Mouse (Mus musculus) neutrophil, adult 5-6 weeks (primary cell): Measurements from ENCODE around the gene Zfp386. TPM values are rescaled to one million over a fixed set of nuclear protein-coding genes. Genes with fewer than 3 reads are reported as not detected.

ENCODE experiments used
- ATAC-seq: fragments of 151-379, 151-347 bp; 2 replicates; pipeline ENCODE4 v1.8.0; 2017; ENCODE audit warnings: mild to moderate bottlenecking, moderate TSS enrichment; ENCODE audit not compliant: insufficient number of reproducible peaks, poor library complexity, low FRiP score, severe bottlenecking; ENCODE audit errors: extremely low read depth
- total RNA-seq: library from RNA; stranded (forward); fragments of 200-1000 nt; gene quantifications from 2 replicates; pipeline ENCODE4 v1.2.3, GENCODE M21; 2017

Gene Zfp386
- total RNA-seq, 1 experiment from 2014 or later, result 34.8 TPM

DNA sequence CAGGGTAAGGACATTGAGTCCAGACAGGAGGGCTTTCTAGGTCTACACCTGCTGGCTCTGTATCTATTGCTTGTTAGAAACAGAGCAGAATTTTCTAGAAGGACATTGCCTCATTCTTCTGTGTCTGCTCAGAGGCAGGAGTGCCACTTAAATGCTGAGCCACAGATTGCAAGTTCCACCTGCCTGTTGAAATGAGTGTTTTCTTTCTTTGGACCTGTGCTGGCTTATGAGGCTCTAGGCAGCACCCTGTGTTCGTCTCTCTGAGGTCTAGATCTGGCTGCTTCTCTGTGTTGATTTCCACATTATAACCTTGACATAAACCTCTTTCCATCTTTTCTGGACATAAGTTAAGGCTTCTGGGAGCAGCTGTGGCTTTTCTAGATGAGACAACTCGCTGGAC lies 36.8 kb downstream of the Zfp386 start:
- no peak for ATAC-seq

- ATAC-seq, result no peak
Measured at GRCm38 (mm10) chr12:116086951-116087600, 39.6 kb downstream of the Zfp386 start.

DNA sequence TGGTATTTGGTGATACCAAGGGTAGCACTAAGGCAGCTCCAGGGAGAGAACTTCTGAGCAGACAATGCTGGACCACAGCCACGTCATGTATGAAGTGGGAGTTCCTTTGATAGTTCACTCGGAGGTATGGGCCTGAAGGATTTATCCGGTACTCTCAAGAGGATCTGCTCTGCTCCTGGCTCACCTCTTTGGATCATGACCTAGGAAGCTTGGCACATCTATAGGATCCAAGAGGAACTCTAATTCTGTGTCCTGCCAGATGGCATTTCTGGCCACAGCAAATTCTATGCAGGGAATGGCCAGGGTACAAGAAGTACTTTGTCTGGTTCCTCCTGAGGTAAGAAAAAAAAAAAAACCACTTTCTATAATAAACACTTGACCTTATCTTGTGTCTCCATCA lies 42.3 kb downstream of the Zfp386 start:
- ATAC-seq, result no peak

DNA sequence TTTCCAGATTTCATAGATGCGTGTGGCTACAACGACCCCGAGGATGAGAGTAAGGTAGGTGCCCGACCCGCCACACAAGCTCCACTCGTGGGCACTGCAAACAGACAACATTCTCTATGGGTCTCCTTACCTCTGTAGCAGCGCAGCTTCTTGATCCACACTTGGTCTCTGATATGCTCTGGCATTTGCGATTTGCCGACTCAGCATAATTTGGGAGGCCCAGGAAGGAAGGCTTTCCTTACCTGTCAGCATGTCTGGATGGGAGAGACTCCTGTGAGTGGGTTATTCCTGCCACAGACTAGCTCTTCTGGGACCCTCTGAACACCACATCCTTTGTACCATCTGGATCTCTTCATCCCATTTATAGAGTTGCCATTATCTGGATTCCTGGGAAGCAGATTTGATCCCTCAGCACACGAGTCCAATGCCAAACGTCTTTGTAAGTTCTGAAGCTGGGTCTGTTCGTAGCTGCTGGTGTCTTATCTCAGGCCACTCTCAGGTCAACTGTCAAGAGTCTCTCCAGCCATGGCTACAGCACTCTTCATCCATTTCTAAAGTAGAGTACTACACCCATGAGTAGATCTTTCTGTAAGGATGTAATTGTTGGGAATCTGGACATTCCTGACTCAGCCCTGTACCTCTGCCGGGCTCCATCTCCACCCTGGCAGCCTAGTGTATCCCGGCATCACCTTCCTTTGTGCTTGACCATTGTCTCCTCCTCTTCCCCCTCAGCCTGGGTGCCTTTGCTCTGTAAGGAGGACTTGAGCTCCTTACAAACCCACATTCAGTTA lies 47.4 kb downstream of the Zfp386 start:
- ATAC-seq, result no peak

DNA sequence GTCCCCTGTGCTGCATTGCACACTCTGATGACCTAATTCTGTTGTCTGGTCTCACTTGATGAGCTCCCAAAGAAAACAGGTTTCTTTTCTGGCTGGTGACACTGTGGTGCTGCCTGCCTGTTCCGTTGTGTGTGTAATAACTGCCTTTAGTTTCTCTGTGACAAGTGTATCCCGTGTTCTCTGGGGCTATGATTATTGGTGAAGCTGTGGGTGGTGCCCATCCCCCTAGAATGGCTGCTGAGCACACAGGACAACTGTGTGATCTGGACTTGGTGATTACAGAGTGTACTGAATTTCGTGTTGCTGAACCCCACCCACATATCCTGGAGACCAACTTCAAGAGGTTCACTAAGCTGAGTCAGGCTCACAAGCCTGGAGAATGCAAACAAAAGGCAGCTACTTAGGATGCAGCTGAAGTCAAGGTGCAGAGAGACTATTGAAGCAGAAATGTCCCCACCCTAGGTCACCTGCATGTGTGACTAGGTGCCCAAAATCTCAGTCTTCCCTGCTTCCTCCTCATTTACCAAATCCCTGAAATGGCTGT lies 48.9 kb downstream of the Zfp386 start:
- ATAC-seq, result no peak

- ATAC-seq, result no peak
Measured at GRCm38 (mm10) chr12:116097166-116097565, 49.6 kb downstream of the Zfp386 start.

GRCm38 (mm10) chr12:116101945-116102344 lies 54.4 kb downstream of the Zfp386 start:
- ATAC-seq, result no peak

DNA sequence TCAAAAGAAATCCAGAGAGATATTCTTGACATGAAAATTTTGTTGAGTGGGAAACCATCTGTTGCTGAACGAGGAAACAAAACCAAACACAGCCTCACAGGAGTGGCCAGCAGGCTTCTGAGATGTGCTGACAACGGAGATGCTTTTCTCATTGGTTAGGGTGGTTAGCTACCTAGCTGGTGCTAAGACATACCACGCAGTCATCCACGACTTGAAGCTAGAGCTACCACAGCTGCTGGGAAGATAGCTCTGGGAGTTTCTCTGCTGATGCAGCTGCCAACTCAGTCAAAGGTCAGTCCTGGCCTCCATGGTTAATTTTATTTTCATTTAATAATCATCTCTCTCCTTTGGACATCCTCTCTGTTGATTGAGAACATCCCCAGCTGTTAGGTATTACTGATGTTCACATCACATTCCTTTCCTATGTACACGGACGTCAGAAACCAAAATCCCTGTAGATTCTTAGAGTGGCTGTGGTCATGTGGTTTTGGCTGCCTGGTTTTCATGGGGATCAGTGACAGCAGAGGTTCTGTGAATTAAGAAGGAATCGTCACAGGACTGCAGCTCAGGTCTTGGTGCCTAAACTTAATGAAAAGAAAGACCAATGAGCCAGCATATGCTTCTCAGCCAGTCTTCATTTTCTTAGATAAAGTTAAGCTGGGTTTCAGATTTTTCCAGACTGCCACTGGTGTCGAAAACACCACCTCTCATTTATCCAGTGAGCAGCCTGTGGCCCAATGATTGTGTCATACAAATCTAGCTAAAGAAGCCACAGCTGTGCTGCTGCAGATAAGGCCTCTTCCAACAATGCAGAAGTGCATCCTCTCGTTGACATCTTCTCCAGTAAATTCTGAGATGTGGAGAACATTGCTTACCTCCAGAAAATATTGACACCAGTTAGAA lies 62.2 kb downstream of the Zfp386 start:
- ATAC-seq, result no peak

- no peak for ATAC-seq
Measured at GRCm38 (mm10) chr12:116111007-116111694, 63.6 kb downstream of the Zfp386 start.

Other genes with a start within 250 kb of the Zfp386 start
- gene Vipr2, start 30.0 kb downstream of the Zfp386 start, total RNA-seq, result not detected in 2 replicates
- gene Wdr60, start 215.3 kb downstream of the Zfp386 start, total RNA-seq, result 0.74 and 1.6 TPM in 2 replicates
- not detected in 2 replicates for gene Gm11027, start 227.7 kb downstream of the Zfp386 start, total RNA-seq
- 101 and 115 TPM in 2 replicates for gene Esyt2, start 233.5 kb downstream of the Zfp386 start, total RNA-seq